Mouse (Mus musculus) brain, embryonic 18.5 days (tissue): ENCODE results near the gene Unc45a.

ENCODE experiments used
- DNase-seq: peaks from one replicate; pipeline ENCODE4 v3.0.0-alpha.2; 2012; ENCODE audit warnings: low read depth, low spot score

Gene Unc45a

GRCm38 (mm10) chr7:80340793-80341192, at the start of gene Unc45a:
Unc45a (minus strand) TSS chr7:80341005.
- no peak for DNase-seq

GRCm38 (mm10) chr7:80387633-80388543, 47.1 kb upstream of the Unc45a start, which contains the start of gene Fes:
Fes (minus strand) TSS chr7:80387946.
- DNase-seq, result no peak

GRCm38 (mm10) chr7:80387033-80387632, 46.3 kb upstream of the Unc45a start:
- no peak for DNase-seq

- peak; percentile 58 for DNase-seq
These were observed 45.6 kb upstream of the Unc45a start for GRCm38 (mm10) chr7:80386235-80386930.

GRCm38 (mm10) chr7:80382919-80383318, 42.1 kb upstream of the Unc45a start:
- no peak for DNase-seq

- DNase-seq, result no peak
These were observed 38.7 kb upstream of the Unc45a start for GRCm38 (mm10) chr7:80379531-80379930.

- DNase-seq, result no peak
These were observed 36.7 kb upstream of the Unc45a start for GRCm38 (mm10) chr7:80377471-80377870.

- DNase-seq, result no peak
These were observed 35.4 kb upstream of the Unc45a start for GRCm38 (mm10) chr7:80376192-80376591.

- DNase-seq, result no peak
These were observed 34.7 kb upstream of the Unc45a start for GRCm38 (mm10) chr7:80375376-80376039.

GRCm38 (mm10) chr7:80374733-80375132, 33.9 kb upstream of the Unc45a start:
- DNase-seq, result no peak

GRCm38 (mm10) chr7:80374280-80374679, 33.5 kb upstream of the Unc45a start:
- DNase-seq, result no peak

- no peak for DNase-seq
These were observed 33.0 kb upstream of the Unc45a start for GRCm38 (mm10) chr7:80373850-80374249.

GRCm38 (mm10) chr7:80373352-80373751, 32.5 kb upstream of the Unc45a start:
- no peak for DNase-seq

- DNase-seq, result no peak
These were observed 31.9 kb upstream of the Unc45a start for GRCm38 (mm10) chr7:80372667-80373066.

GRCm38 (mm10) chr7:80372166-80372565, 31.4 kb upstream of the Unc45a start:
- DNase-seq, result no peak

- peak; percentile 46 for DNase-seq
These were observed 30.4 kb upstream of the Unc45a start, which contains the start of gene Man2a2 for GRCm38 (mm10) chr7:80371041-80371751. Man2a2 (minus strand) TSS chr7:80371375.

- DNase-seq, result peak; percentile 32
These were observed 29.8 kb upstream of the Unc45a start for GRCm38 (mm10) chr7:80370649-80371040.

GRCm38 (mm10) chr7:80369967-80370431, 29.2 kb upstream of the Unc45a start:
- no peak for DNase-seq

- DNase-seq, result no peak
These were observed 28.7 kb upstream of the Unc45a start for GRCm38 (mm10) chr7:80369461-80369860.

- no peak for DNase-seq
These were observed 28.0 kb upstream of the Unc45a start for GRCm38 (mm10) chr7:80368635-80369421.
